Mouse (Mus musculus): ENCODE data around the gene Krt12. TPM values are rescaled to one million over a fixed set of nuclear protein-coding genes. Genes with fewer than 3 reads are reported as not detected.
A peak's percentile ranks its signal among the peaks of the same experiment; 100 is the strongest.

The Krt12 gene
- not detected in 2 replicates for polyA plus RNA-seq (2011; ENCODE audit: insufficient read depth, insufficient read length, low read depth, missing spikeins)

GRCm38 (mm10) chr11:99422159-99422558, at the start of gene Krt12:
Krt12 (minus strand) TSS chr11:99422259.
- H3K4me1 ChIP-seq (ENCODE audit: control insufficient read depth, insufficient read depth, low read length): no peaks in the 10 kb centered on the region
- no peaks in the 10 kb centered on the region for H3K27me3 ChIP-seq (ENCODE audit: control insufficient read depth, insufficient read depth, low read length, poor library complexity, severe bottlenecking)
- no peaks in the 10 kb centered on the region for H3K36me3 ChIP-seq (ENCODE audit: control insufficient read depth, insufficient read depth, low read length, poor library complexity, severe bottlenecking)
- H3K9ac ChIP-seq (ENCODE audit: low read depth, poor library complexity, severe bottlenecking): no peak within 1 kb of the TSS
- peak within 1 kb of the TSS; percentile 11 for H3K4me3 ChIP-seq (ENCODE audit: low read depth, low read length)
- no peak for TF ChIP-seq POLR2A (IDR thresholded peaks at IDR 0.05; ENCODE audit: insufficient read depth, low read length)
- TF ChIP-seq CTCF (IDR thresholded peaks at IDR 0.05; ENCODE audit: low read depth, low read length): no peak
- no peak for TF ChIP-seq EP300 (IDR thresholded peaks at IDR 0.05; ENCODE audit: insufficient read depth, low read depth, low read length)
- H3K9me3 ChIP-seq (replicated peaks; ENCODE audit: control insufficient read depth, insufficient read depth, low read length, poor library complexity, severe bottlenecking): no peaks in the 10 kb centered on the region
- no peak within 1 kb of the TSS for H3K27ac ChIP-seq (ENCODE audit: insufficient read depth, low read length)

GRCm38 (mm10) chr11:99469228-99469627, 47.2 kb upstream of the Krt12 start:
- Histone ChIP-seq H3K9ac (ENCODE audit: low read depth, poor library complexity, severe bottlenecking) (no peak overlapping the region), H3K27ac (ENCODE audit: insufficient read depth, low read length) (no peak overlapping the region), H3K27me3 (ENCODE audit: control insufficient read depth, insufficient read depth, low read length, poor library complexity, severe bottlenecking) (no peaks in the 10 kb centered on the region), H3K4me1 (ENCODE audit: control insufficient read depth, insufficient read depth, low read length) (no peaks in the 10 kb centered on the region), H3K4me3 (ENCODE audit: low read depth, low read length) (no peak overlapping the region), H3K36me3 (ENCODE audit: control insufficient read depth, insufficient read depth, low read length, poor library complexity, severe bottlenecking) (no peaks in the 10 kb centered on the region), H3K9me3 (replicated peaks; ENCODE audit: control insufficient read depth, insufficient read depth, low read length, poor library complexity, severe bottlenecking) (no peaks in the 10 kb centered on the region)
- no peak for TF ChIP-seq POLR2A (IDR thresholded peaks at IDR 0.05; ENCODE audit: insufficient read depth, low read length)
- no peak for TF ChIP-seq EP300 (IDR thresholded peaks at IDR 0.05; ENCODE audit: insufficient read depth, low read depth, low read length)
- TF ChIP-seq CTCF (IDR thresholded peaks at IDR 0.05; ENCODE audit: low read depth, low read length): no peak

GRCm38 (mm10) chr11:99468566-99468965, 46.5 kb upstream of the Krt12 start:
- no peak overlapping the region for H3K27ac ChIP-seq (ENCODE audit: insufficient read depth, low read length)
- no peaks in the 10 kb centered on the region for H3K27me3 ChIP-seq (ENCODE audit: control insufficient read depth, insufficient read depth, low read length, poor library complexity, severe bottlenecking)
- H3K4me1 ChIP-seq (ENCODE audit: control insufficient read depth, insufficient read depth, low read length): no peaks in the 10 kb centered on the region

GRCm38 (mm10) chr11:99466316-99466715, 44.3 kb upstream of the Krt12 start:
- Histone ChIP-seq H3K27ac (ENCODE audit: insufficient read depth, low read length) (no peak overlapping the region), H3K9me3 (replicated peaks; ENCODE audit: control insufficient read depth, insufficient read depth, low read length, poor library complexity, severe bottlenecking) (no peaks in the 10 kb centered on the region), H3K9ac (ENCODE audit: low read depth, poor library complexity, severe bottlenecking) (no peak overlapping the region), H3K36me3 (ENCODE audit: control insufficient read depth, insufficient read depth, low read length, poor library complexity, severe bottlenecking) (no peaks in the 10 kb centered on the region), H3K4me1 (ENCODE audit: control insufficient read depth, insufficient read depth, low read length) (no peaks in the 10 kb centered on the region), H3K4me3 (ENCODE audit: low read depth, low read length) (no peak overlapping the region), H3K27me3 (ENCODE audit: control insufficient read depth, insufficient read depth, low read length, poor library complexity, severe bottlenecking) (no peaks in the 10 kb centered on the region)
- TF ChIP-seq POLR2A (IDR thresholded peaks at IDR 0.05; ENCODE audit: insufficient read depth, low read length) (no peak), CTCF (IDR thresholded peaks at IDR 0.05; ENCODE audit: low read depth, low read length) (no peak), EP300 (IDR thresholded peaks at IDR 0.05; ENCODE audit: insufficient read depth, low read depth, low read length) (no peak)

More at GRCm38 (mm10) chr11:99468566-99468965, 46.5 kb upstream of the Krt12 start:
- Histone ChIP-seq H3K36me3 (ENCODE audit: control insufficient read depth, insufficient read depth, low read length, poor library complexity, severe bottlenecking) (no peaks in the 10 kb centered on the region), H3K9me3 (replicated peaks; ENCODE audit: control insufficient read depth, insufficient read depth, low read length, poor library complexity, severe bottlenecking) (no peaks in the 10 kb centered on the region), H3K9ac (ENCODE audit: low read depth, poor library complexity, severe bottlenecking) (no peak overlapping the region), H3K4me3 (ENCODE audit: low read depth, low read length) (no peak overlapping the region)
- TF ChIP-seq EP300 (IDR thresholded peaks at IDR 0.05; ENCODE audit: insufficient read depth, low read depth, low read length): no peak
- no peak for TF ChIP-seq POLR2A (IDR thresholded peaks at IDR 0.05; ENCODE audit: insufficient read depth, low read length)
- no peak for TF ChIP-seq CTCF (IDR thresholded peaks at IDR 0.05; ENCODE audit: low read depth, low read length)

- no peak for TF ChIP-seq POLR2A (IDR thresholded peaks at IDR 0.05; ENCODE audit: insufficient read depth, low read length)
- peak; percentile 57 for TF ChIP-seq CTCF (IDR thresholded peaks at IDR 0.05; ENCODE audit: low read depth, low read length)
Measured at GRCm38 (mm10) chr11:99464836-99465235, 42.8 kb upstream of the Krt12 start.

GRCm38 (mm10) chr11:99463155-99463554, 41.1 kb upstream of the Krt12 start:
- Histone ChIP-seq H3K9me3 (replicated peaks; ENCODE audit: control insufficient read depth, insufficient read depth, low read length, poor library complexity, severe bottlenecking) (no peaks in the 10 kb centered on the region), H3K27me3 (ENCODE audit: control insufficient read depth, insufficient read depth, low read length, poor library complexity, severe bottlenecking) (no peaks in the 10 kb centered on the region), H3K9ac (ENCODE audit: low read depth, poor library complexity, severe bottlenecking) (no peak overlapping the region), H3K4me1 (ENCODE audit: control insufficient read depth, insufficient read depth, low read length) (no peaks in the 10 kb centered on the region), H3K36me3 (ENCODE audit: control insufficient read depth, insufficient read depth, low read length, poor library complexity, severe bottlenecking) (no peaks in the 10 kb centered on the region), H3K4me3 (ENCODE audit: low read depth, low read length) (no peak overlapping the region), H3K27ac (ENCODE audit: insufficient read depth, low read length) (no peak overlapping the region)
- TF ChIP-seq POLR2A (IDR thresholded peaks at IDR 0.05; ENCODE audit: insufficient read depth, low read length) (no peak), CTCF (IDR thresholded peaks at IDR 0.05; ENCODE audit: low read depth, low read length) (peak; percentile 96)

More at GRCm38 (mm10) chr11:99464836-99465235, 42.8 kb upstream of the Krt12 start:
- Histone ChIP-seq H3K27me3 (ENCODE audit: control insufficient read depth, insufficient read depth, low read length, poor library complexity, severe bottlenecking) (no peaks in the 10 kb centered on the region), H3K36me3 (ENCODE audit: control insufficient read depth, insufficient read depth, low read length, poor library complexity, severe bottlenecking) (no peaks in the 10 kb centered on the region), H3K9ac (ENCODE audit: low read depth, poor library complexity, severe bottlenecking) (no peak overlapping the region), H3K27ac (ENCODE audit: insufficient read depth, low read length) (no peak overlapping the region), H3K4me1 (ENCODE audit: control insufficient read depth, insufficient read depth, low read length) (no peaks in the 10 kb centered on the region), H3K4me3 (ENCODE audit: low read depth, low read length) (no peak overlapping the region), H3K9me3 (replicated peaks; ENCODE audit: control insufficient read depth, insufficient read depth, low read length, poor library complexity, severe bottlenecking) (no peaks in the 10 kb centered on the region)
